Mouse (Mus musculus): Measurements from ENCODE around the gene Gm10945. TPM values are rescaled to one million over a fixed set of nuclear protein-coding genes. Genes with fewer than 3 reads are reported as not detected.

Gene Gm10945
- polyA plus RNA-seq (2017; shearing (Covaris generic)) = not detected

GRCm38 (mm10) chr10:6761287-6761811 lies at the start of gene Gm10945:
Gm10945 (minus strand) TSS chr10:6761761.

GRCm38 (mm10) chr10:6758206-6758605 lies 3.4 kb downstream of the Gm10945 start, which contains the start of gene Oprm1:
Oprm1 (plus strand) TSS chr10:6758506.

Other genes starting within 250 kb of the Gm10945 start
- 1.3 TPM for gene Oprm1, start 3.3 kb downstream of the Gm10945 start, polyA plus RNA-seq (2017; shearing (Covaris generic))